Mouse (Mus musculus) leukemia stem cell, adult 10-12 weeks (primary cell): ENCODE data around the gene Tgif2. TPM values are rescaled to one million over a fixed set of nuclear protein-coding genes. Genes with fewer than 3 reads are reported as not detected.

Experiments
- polyA plus RNA-seq: library from polyadenylated mRNA; stranded (reverse); fragments of >175 nt; gene quantifications from 2 replicates; pipeline ENCODE4 v1.2.3, GENCODE M21; 2012; ENCODE audit warnings: low replicate concordance

The Tgif2 gene
- 41.9 and 55.4 TPM in 2 replicates for polyA plus RNA-seq

DNA sequence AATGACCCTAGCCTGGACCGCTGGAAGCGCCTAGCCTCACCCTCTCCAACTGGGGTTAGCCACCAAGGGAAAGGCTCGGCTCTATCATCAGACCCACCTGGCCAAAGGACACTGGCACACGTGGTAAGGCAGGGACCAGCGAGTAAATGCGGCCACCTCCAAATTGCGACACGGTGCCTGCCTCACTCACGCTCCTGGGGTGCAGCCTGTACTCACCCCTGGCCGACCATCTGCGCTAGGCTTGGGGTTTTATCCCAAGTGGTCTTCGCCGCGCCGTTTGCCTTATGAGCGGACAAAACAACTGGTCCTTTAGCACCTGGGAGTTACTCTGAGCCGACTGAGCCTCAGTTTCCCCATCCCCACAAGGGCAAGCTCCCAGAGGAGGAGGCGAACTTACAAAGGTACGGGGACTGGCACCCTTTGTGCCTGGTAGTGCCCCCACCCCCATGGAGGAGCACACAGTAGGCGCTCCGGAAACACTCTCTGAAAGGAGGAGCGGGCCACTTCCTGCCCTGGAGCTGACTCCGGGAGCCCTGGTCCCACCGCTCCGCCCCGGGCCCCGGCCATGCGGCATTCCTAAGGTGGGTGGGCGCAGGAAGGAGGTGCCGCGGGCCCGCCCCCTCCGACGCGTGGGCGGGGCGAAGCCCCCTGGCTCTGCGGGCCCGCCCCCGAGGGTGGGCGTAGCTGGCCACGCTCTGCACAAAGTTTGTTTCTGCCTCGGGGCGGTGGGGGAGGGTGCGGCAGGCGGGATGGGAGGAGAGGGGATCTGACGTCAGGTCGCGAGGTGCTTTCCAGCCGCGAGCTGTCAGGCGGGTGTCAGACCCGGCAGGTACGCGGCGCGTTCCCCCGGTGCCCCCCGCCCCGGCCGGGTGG, at the start of gene Tgif2:
Gene Tgif2 (plus strand): TSS at position 689 of the 873 bp plus-strand sequence.

DNA sequence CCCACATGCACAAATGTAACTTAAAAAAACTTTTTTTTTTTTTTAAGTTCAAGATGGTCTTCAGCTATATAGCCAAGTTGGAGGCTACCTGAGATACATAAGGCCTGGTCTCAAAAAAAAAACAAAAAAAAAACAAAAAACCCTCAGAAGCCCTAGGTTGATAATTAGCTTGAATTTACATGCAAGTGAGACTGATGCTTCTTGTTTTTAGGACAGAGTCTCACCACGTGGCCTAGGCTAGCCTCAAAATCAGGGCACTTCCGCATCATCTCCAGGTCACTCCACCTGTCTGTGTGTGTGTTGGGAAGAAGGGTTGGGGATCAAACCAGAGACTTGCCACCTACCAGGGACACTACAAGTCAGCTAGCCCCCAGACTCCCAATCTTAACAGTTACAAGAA, 18.0 kb downstream of the Tgif2 start, which contains the start of gene 4930518I15Rik:
Gene 4930518I15Rik (minus strand): TSS at position 112 of the 400 bp plus-strand sequence.

DNA sequence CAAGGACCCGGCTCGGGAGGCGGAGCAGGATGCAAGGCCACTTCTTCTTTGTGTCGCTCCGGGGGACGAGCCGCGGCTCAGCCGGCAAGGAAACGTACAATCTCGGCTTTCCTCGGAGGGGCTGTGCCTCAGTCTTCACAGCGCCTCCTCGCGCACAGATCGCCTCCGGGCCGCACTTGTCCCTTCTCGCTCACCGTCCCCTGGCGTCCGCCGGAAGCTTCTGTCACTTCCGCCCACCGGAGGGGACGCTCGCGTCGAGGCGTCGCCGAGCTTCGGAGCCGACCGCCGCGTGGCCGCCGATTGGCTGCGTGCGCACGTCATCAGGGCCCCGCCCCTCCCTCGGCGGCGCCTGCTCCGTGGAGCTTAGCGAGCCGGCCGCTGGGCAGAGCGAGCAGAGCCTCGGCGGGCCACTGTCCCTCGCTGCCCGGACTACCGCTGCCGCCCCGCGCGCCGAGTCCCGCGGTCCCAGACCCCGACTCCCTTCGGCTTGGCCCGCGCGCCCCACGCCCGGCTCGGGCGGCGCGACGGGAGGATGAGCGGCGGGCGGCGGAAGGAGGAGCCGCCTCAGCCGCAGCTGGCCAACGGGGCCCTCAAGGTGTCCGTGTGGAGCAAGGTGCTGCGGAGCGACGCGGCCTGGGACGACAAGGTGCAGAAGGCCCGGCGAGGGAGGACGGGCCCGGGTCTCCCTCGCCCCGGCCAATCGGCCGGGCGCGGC, 23.1 kb downstream of the Tgif2 start, which contains the start of gene Rab5if:
Gene Rab5if (plus strand): TSS at position 357 of the 715 bp plus-strand sequence.

DNA sequence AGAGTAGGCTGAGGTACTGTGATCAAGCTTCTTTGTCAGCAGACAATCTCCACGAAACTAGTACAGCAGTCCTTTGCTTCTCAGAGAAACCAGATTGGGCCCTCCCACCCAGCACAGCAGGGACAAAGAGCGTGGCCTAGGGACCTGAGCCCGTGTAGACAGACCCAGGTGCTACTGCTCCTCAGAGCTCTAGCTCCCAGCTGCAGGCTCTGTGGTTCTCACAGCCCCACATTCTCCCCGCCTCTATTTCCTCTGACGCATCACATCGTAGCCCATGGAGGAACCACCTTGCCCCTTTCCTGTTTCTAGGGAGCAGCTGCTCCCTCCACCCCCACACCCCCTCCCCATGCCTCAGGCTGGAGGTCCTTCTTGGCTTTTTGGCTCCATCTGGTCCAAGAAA, 47.2 kb downstream of the Tgif2 start, which contains the start of gene Sla2:
Gene Sla2 (minus strand): TSS at position 176 of the 400 bp plus-strand sequence.

Other genes starting within 250 kb of the Tgif2 start
- gene Dlgap4, start 226.3 kb upstream of the Tgif2 start, polyA plus RNA-seq, result 15.5 and 21.3 TPM in 2 replicates
- 3.3 and 6.0 TPM in 2 replicates for gene Myl9, start 64.6 kb upstream of the Tgif2 start, polyA plus RNA-seq
- gene 4930518I15Rik, start 17.9 kb downstream of the Tgif2 start, polyA plus RNA-seq, result 0.53 and 1.4 TPM in 2 replicates
- gene Rab5if, start 23.1 kb downstream of the Tgif2 start, polyA plus RNA-seq, result 72.8 and 128 TPM in 2 replicates
- gene Sla2, start 47.2 kb downstream of the Tgif2 start, polyA plus RNA-seq, result 1.3 and 2.1 TPM in 2 replicates
- 1.2 and 6.5 TPM in 2 replicates for gene Ndrg3, start 152.0 kb downstream of the Tgif2 start, polyA plus RNA-seq
- 1.7 and 2.2 TPM in 2 replicates for gene Dsn1, start 167.1 kb downstream of the Tgif2 start, polyA plus RNA-seq
- 18.3 and 30.3 TPM in 2 replicates for gene Soga1, start 239.2 kb downstream of the Tgif2 start, polyA plus RNA-seq
- gene Tldc2, start 247.0 kb downstream of the Tgif2 start, polyA plus RNA-seq, result not detected in 2 replicates